Mouse (Mus musculus): ENCODE measurements around the gene Fntb. TPM values are rescaled to one million over a fixed set of nuclear protein-coding genes. Genes with fewer than 3 reads are reported as not detected.

Gene Fntb
- polyA plus RNA-seq, 1 experiment from 2014 or later, result 33.2 TPM

DNA sequence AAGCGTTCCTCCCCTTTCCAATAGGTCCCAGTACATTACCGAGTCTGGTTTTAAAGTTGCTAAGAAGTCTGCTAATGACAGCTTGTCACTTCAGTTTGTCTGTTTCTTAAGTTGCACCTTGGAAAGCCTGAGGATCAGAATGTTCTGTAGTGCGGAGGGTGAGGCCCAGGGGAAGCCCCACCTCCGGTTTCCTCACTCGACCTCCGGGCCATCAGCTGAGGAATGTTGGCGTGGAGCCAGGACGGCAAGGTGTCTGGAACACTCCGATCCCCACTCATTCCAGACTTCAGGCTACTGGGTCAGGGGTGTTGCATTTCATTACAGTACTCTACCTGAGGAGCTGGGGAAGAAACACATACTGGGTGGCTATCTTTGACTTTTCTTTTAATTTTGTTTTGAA, 118.4 kb downstream of the Fntb start:
- Histone ChIP-seq H3K36me3 (no peaks in the 10 kb centered on the region), H3K4me3 (no peak overlapping the region), H3K9ac (replicated peaks) (no peak overlapping the region), H3K9me3 (no peaks in the 10 kb centered on the region), H3K4me2 (replicated peaks) (no peak overlapping the region), H3K4me1 (no peaks in the 10 kb centered on the region), H3K27me3 (no peaks in the 10 kb centered on the region), H3K27ac (replicated peaks) (no peak overlapping the region)
- 74% methylated on average over 9 of the region's 9 CpGs for WGBS
- no peak for ATAC-seq (replicated peaks)

GRCm38 (mm10) chr12:76885103-76885502, 119.7 kb downstream of the Fntb start:
- Histone ChIP-seq H3K4me2 (replicated peaks) (no peak overlapping the region), H3K4me1 (no peaks in the 10 kb centered on the region), H3K9me3 (no peaks in the 10 kb centered on the region), H3K4me3 (no peak overlapping the region), H3K36me3 (no peaks in the 10 kb centered on the region), H3K9ac (replicated peaks) (no peak overlapping the region), H3K27ac (replicated peaks) (no peak overlapping the region), H3K27me3 (no peaks in the 10 kb centered on the region)
- ATAC-seq (replicated peaks), result no peak
- 93% methylated on average over 4 of the region's 4 CpGs for WGBS

DNA sequence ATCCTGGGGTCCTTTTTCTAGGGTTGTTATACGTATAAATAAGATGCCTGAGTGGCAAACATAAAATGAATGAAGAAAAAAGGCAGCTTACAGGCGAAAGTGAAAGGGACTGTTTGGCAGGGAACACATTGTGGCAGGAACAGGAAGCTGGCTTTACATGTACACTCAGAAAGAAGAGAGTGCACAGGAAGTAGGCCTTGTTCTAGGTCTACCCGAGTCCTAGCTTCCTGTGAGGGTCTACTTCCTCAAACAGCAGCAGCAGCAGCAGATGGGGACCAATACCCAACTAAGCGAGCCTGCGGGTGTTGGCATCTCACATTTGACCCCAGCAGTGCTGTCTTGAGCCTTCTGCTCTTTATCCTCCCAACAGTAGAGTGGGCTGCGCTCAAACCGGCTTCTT, 121.4 kb downstream of the Fntb start:
- H3K9me3 ChIP-seq, result no peaks in the 10 kb centered on the region
- WGBS, result 85% methylated on average over 7 of the region's 7 CpGs
- no peak for ATAC-seq (replicated peaks)

GRCm38 (mm10) chr12:76887941-76888340, 122.6 kb downstream of the Fntb start:
- Histone ChIP-seq H3K27ac (replicated peaks) (no peak overlapping the region), H3K9ac (replicated peaks) (no peak overlapping the region), H3K27me3 (no peaks in the 10 kb centered on the region), H3K4me2 (replicated peaks) (no peak overlapping the region), H3K36me3 (peaks cover 8% of the 10 kb centered on the region), H3K9me3 (no peaks in the 10 kb centered on the region), H3K4me3 (no peak overlapping the region), H3K4me1 (no peaks in the 10 kb centered on the region)
- WGBS, result 92% methylated on average over 12 of the region's 12 CpGs
- no peak for ATAC-seq (replicated peaks)

More for the DNA sequence above, 121.4 kb downstream of the Fntb start:
- Histone ChIP-seq H3K4me3 (no peak overlapping the region), H3K9ac (replicated peaks) (no peak overlapping the region), H3K27ac (replicated peaks) (no peak overlapping the region), H3K27me3 (no peaks in the 10 kb centered on the region), H3K36me3 (peaks cover under 1% of the 10 kb centered on the region; the same call in 1 of the 2 replicates), H3K4me2 (replicated peaks) (no peak overlapping the region), H3K4me1 (no peaks in the 10 kb centered on the region)

GRCm38 (mm10) chr12:76889404-76890184, 124.2 kb downstream of the Fntb start:
- no peak overlapping the region for H3K4me2 ChIP-seq (replicated peaks)
- H3K9ac ChIP-seq (replicated peaks), result no peak overlapping the region
- no peak overlapping the region for H3K4me3 ChIP-seq
- H3K27ac ChIP-seq (replicated peaks), result no peak overlapping the region
- ATAC-seq (replicated peaks), result no peak
- WGBS, result 92% methylated on average over 11 of the region's 11 CpGs
- no peaks in the 10 kb centered on the region for H3K27me3 ChIP-seq
- no peaks in the 10 kb centered on the region for H3K4me1 ChIP-seq
- peaks cover 8% of the 10 kb centered on the region for H3K36me3 ChIP-seq
- H3K9me3 ChIP-seq, result no peaks in the 10 kb centered on the region

GRCm38 (mm10) chr12:76891160-76891559, 125.8 kb downstream of the Fntb start:
- H3K27me3 ChIP-seq, result no peaks in the 10 kb centered on the region
- no peak overlapping the region for H3K27ac ChIP-seq (replicated peaks)
- peaks cover 9% of the 10 kb centered on the region for H3K4me1 ChIP-seq
- no peak overlapping the region for H3K4me2 ChIP-seq (replicated peaks)
- WGBS, result 78% methylated on average over 3 of the region's 3 CpGs
- no peak overlapping the region for H3K9ac ChIP-seq (replicated peaks)
- no peak for ATAC-seq (replicated peaks)
- no peaks in the 10 kb centered on the region for H3K9me3 ChIP-seq
- peaks cover 8% of the 10 kb centered on the region for H3K36me3 ChIP-seq
- H3K4me3 ChIP-seq, result no peak overlapping the region

DNA sequence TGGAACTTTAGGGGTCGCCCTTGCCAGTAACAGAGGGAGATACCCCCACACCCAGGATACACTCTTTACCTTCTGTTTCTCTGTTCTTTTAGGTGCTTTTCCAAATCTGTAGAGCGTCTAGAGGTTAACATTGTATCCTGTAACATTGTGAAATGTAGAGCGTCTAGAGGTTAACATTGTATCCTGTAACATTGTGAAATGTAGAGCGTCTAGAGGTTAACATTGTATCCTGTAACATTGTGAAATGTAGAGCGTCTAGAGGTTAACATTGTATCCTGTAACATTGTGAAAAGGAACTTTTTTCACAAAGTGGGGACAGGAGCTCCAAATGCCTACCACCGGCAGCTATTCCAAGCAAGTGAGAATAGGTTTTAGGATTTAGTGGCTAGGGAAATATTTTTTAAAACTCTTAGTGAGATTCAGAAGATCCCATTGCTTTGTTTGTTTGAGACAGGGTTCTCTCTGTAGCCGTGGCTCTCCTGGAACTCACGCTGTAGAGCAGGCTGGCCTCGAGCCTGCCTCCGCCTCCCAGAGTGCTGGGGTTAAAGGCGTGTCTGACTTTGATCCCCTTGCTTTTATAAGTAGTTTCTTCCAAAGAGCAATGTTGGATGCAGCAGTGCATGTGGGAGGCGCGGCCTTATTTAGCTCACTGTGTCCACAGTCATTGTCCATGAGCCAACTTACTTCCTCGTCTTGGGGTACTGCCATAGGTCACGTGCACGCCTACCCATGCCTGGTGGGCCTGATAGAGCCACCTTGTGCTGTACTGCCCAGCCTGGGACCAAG, 127.7 kb downstream of the Fntb start:
- WGBS, result 90% methylated on average over 16 of the region's 16 CpGs
- H3K4me3 ChIP-seq, result no peak overlapping the region

GRCm38 (mm10) chr12:76894792-76895559, 129.6 kb downstream of the Fntb start:
- no peaks in the 10 kb centered on the region for H3K27me3 ChIP-seq
- H3K4me2 ChIP-seq (replicated peaks), result no peak overlapping the region
- H3K36me3 ChIP-seq, result peaks cover 12% of the 10 kb centered on the region
- H3K27ac ChIP-seq (replicated peaks), result no peak overlapping the region
- no peak overlapping the region for H3K4me3 ChIP-seq
- no peaks in the 10 kb centered on the region for H3K9me3 ChIP-seq
- no peak for ATAC-seq (replicated peaks)
- peaks cover 9% of the 10 kb centered on the region for H3K4me1 ChIP-seq
- 82% methylated on average over 10 of the region's 10 CpGs for WGBS
- no peak overlapping the region for H3K9ac ChIP-seq (replicated peaks)

More for the DNA sequence above, 127.7 kb downstream of the Fntb start:
- Histone ChIP-seq H3K9me3 (no peaks in the 10 kb centered on the region), H3K4me2 (replicated peaks) (no peak overlapping the region), H3K27ac (replicated peaks) (no peak overlapping the region), H3K36me3 (peaks cover 8% of the 10 kb centered on the region), H3K27me3 (no peaks in the 10 kb centered on the region), H3K9ac (replicated peaks) (no peak overlapping the region), H3K4me1 (peaks cover 9% of the 10 kb centered on the region)
- no peak for ATAC-seq (replicated peaks)

DNA sequence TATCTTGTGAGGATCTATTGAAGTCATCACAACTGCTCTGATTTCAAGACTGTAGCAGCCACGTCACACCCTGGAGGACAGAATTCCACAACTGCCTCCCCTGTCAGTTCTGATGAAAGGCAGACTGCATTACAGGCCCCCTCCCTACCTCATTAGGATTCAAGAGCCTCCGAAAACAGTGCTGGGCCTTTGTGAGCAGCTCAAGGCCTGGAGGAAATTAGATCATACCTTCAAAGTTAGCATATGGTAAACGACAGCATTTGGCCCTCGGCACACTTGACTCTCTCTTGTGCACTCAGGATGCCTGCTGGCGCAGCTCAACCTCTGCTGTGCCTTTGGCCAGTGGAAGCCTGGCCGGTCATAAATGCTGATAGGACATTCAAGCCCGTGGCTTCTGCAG, 130.4 kb downstream of the Fntb start:
- no peak overlapping the region for H3K27ac ChIP-seq (replicated peaks)
- 19% methylated on average over 7 of the region's 7 CpGs for WGBS
- H3K9ac ChIP-seq (replicated peaks), result no peak overlapping the region

GRCm38 (mm10) chr12:76896566-76896965, 131.2 kb downstream of the Fntb start:
- H3K27me3 ChIP-seq, result no peaks in the 10 kb centered on the region
- H3K9ac ChIP-seq (replicated peaks), result no peak overlapping the region
- H3K36me3 ChIP-seq, result peaks cover 14% of the 10 kb centered on the region
- WGBS, result 96% methylated on average over 4 of the region's 4 CpGs
- H3K4me2 ChIP-seq (replicated peaks), result no peak overlapping the region
- no peaks in the 10 kb centered on the region for H3K9me3 ChIP-seq
- peaks cover 9% of the 10 kb centered on the region for H3K4me1 ChIP-seq
- H3K4me3 ChIP-seq, result no peak overlapping the region
- H3K27ac ChIP-seq (replicated peaks), result no peak overlapping the region
- no peak for ATAC-seq (replicated peaks)

More for the DNA sequence above, 130.4 kb downstream of the Fntb start:
- peaks cover 9% of the 10 kb centered on the region for H3K4me1 ChIP-seq
- peaks cover 14% of the 10 kb centered on the region for H3K36me3 ChIP-seq
- no peaks in the 10 kb centered on the region for H3K9me3 ChIP-seq
- no peak overlapping the region for H3K4me3 ChIP-seq
- ATAC-seq (replicated peaks), result peak; percentile 71
- H3K4me2 ChIP-seq (replicated peaks), result no peak overlapping the region
- no peaks in the 10 kb centered on the region for H3K27me3 ChIP-seq

- WGBS, result 86% methylated on average over 10 of the region's 10 CpGs
- no peaks in the 10 kb centered on the region for H3K27me3 ChIP-seq
Observed at GRCm38 (mm10) chr12:76897006-76897405, 131.6 kb downstream of the Fntb start.

DNA sequence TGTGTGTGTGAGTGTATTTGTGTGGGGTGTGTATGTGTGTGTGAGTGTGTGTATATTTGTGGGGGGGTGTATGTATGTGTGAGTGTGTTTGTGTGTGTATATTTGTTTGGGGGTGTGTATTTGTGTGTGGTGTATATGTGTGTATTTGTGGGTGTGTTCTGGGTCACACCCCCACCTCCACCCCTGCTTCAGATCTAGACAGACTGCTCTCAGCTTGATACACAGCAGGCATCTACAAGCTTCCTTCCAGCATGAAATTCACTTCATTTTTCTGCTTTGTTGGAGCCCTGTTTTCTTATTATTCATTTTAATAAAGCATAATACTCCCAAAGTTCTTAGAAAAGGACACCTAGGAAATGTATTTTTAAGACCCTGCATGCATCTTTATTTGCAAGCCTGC, 132.8 kb downstream of the Fntb start:
- Histone ChIP-seq H3K4me1 (peaks cover 9% of the 10 kb centered on the region), H3K4me3 (no peak overlapping the region)

More at GRCm38 (mm10) chr12:76897006-76897405, 131.6 kb downstream of the Fntb start:
- no peak for ATAC-seq (replicated peaks)
- no peak overlapping the region for H3K4me3 ChIP-seq
- H3K27ac ChIP-seq (replicated peaks), result no peak overlapping the region
- no peaks in the 10 kb centered on the region for H3K9me3 ChIP-seq
- H3K4me2 ChIP-seq (replicated peaks), result no peak overlapping the region
- H3K36me3 ChIP-seq, result peaks cover 12% of the 10 kb centered on the region
- H3K9ac ChIP-seq (replicated peaks), result no peak overlapping the region
- peaks cover 9% of the 10 kb centered on the region for H3K4me1 ChIP-seq

More for the DNA sequence above, 132.8 kb downstream of the Fntb start:
- no peak overlapping the region for H3K27ac ChIP-seq (replicated peaks)
- no peak for ATAC-seq (replicated peaks)
- H3K36me3 ChIP-seq, result peaks cover 5% of the 10 kb centered on the region; the same call in 1 of the 2 replicates
- H3K9me3 ChIP-seq, result no peaks in the 10 kb centered on the region
- H3K27me3 ChIP-seq, result no peaks in the 10 kb centered on the region
- no peak overlapping the region for H3K9ac ChIP-seq (replicated peaks)
- H3K4me2 ChIP-seq (replicated peaks), result no peak overlapping the region
